Mouse (Mus musculus): Measurements from ENCODE around the gene Snrnp25. TPM values are rescaled to one million over a fixed set of nuclear protein-coding genes. Genes with fewer than 3 reads are reported as not detected.

Gene Snrnp25
- polyA plus RNA-seq, 1 experiment from 2014 or later = 108 TPM

GRCm38 (mm10) chr11:32248350-32248749, 43.1 kb downstream of the Snrnp25 start:
- Histone ChIP-seq H3K9ac (ENCODE audit: low read length) (no peak overlapping the region), H3K4me2 (ENCODE audit: low read depth, severe bottlenecking) (no peak overlapping the region), H3K4me1 (ENCODE audit: control insufficient read depth, insufficient read depth, low read length) (no peaks in the 10 kb centered on the region), H3K27me3 (ENCODE audit: control insufficient read depth, insufficient read depth, low read length) (no peaks in the 10 kb centered on the region), H3K36me3 (ENCODE audit: control insufficient read depth, insufficient read depth, low read length) (peaks cover 12% of the 10 kb centered on the region), H3K27ac (replicated peaks; ENCODE audit: low read depth, low read length) (no peak overlapping the region), H3K9me3 (ENCODE audit: control insufficient read depth, low read length) (no peaks in the 10 kb centered on the region), H3K4me3 (ENCODE audit: low read depth, low read length) (no peak overlapping the region)
- WGBS = 90% methylated on average over 3 of the region's 3 CpGs
- no peak for ATAC-seq (ENCODE audit: insufficient number of reproducible peaks, low FRiP score, low TSS enrichment, low read depth)
- no peak for DNase-seq (ENCODE audit: low spot score)

GRCm38 (mm10) chr11:32250880-32251763, 45.9 kb downstream of the Snrnp25 start:
- H3K9ac ChIP-seq (ENCODE audit: low read length) = no peak overlapping the region
- no peaks in the 10 kb centered on the region for H3K27me3 ChIP-seq (ENCODE audit: control insufficient read depth, insufficient read depth, low read length)
- no peak for ATAC-seq (ENCODE audit: insufficient number of reproducible peaks, low FRiP score, low TSS enrichment, low read depth)
- H3K4me1 ChIP-seq (ENCODE audit: control insufficient read depth, insufficient read depth, low read length) = no peaks in the 10 kb centered on the region
- peaks cover 12% of the 10 kb centered on the region; the same call in 1 of the 2 replicates for H3K36me3 ChIP-seq (ENCODE audit: control insufficient read depth, insufficient read depth, low read length)
- H3K4me2 ChIP-seq (ENCODE audit: low read depth, severe bottlenecking) = no peak overlapping the region
- WGBS = 89% methylated on average over 8 of the region's 8 CpGs
- H3K4me3 ChIP-seq (ENCODE audit: low read depth, low read length) = no peak overlapping the region
- no peaks in the 10 kb centered on the region for H3K9me3 ChIP-seq (ENCODE audit: control insufficient read depth, low read length)
- no peak for DNase-seq (ENCODE audit: low spot score)
- H3K27ac ChIP-seq (replicated peaks; ENCODE audit: low read depth, low read length) = no peak overlapping the region

DNA sequence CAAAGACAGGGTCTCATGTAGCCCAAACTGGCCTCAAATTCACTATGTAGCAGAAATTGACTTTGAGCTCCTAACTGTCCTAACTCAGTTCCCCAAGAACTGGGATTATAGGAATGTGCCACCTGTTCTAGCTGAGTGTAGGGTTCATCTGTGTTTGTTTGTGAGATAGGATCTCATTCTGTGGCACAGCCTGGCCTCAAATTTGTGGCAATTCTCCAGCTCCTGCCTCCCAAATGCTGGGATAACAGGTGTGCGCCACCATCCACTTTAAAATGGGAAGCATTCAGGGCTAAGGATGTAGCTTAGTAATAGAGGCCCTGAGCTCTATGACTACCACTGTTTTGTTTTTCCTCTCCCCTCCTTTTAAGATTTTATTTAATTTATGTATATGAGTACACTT, 47.9 kb downstream of the Snrnp25 start:
- Histone ChIP-seq H3K4me1 (ENCODE audit: control insufficient read depth, insufficient read depth, low read length) (no peaks in the 10 kb centered on the region), H3K27ac (replicated peaks; ENCODE audit: low read depth, low read length) (no peak overlapping the region), H3K9ac (ENCODE audit: low read length) (no peak overlapping the region), H3K27me3 (ENCODE audit: control insufficient read depth, insufficient read depth, low read length) (no peaks in the 10 kb centered on the region), H3K9me3 (ENCODE audit: control insufficient read depth, low read length) (no peaks in the 10 kb centered on the region), H3K36me3 (ENCODE audit: control insufficient read depth, insufficient read depth, low read length) (peaks cover 8% of the 10 kb centered on the region; the same call in 1 of the 2 replicates), H3K4me3 (ENCODE audit: low read depth, low read length) (no peak overlapping the region), H3K4me2 (ENCODE audit: low read depth, severe bottlenecking) (no peak overlapping the region)
- no peak for ATAC-seq (ENCODE audit: insufficient number of reproducible peaks, low FRiP score, low TSS enrichment, low read depth)
- 97% methylated on average over 1 of the region's 1 CpGs for WGBS
- no peak for DNase-seq (ENCODE audit: low spot score)

- H3K27ac ChIP-seq (replicated peaks; ENCODE audit: low read depth, low read length) = no peak overlapping the region
- ATAC-seq (ENCODE audit: insufficient number of reproducible peaks, low FRiP score, low TSS enrichment, low read depth) (no peak), DNase-seq (ENCODE audit: low spot score) (no peak)
- H3K36me3 ChIP-seq (ENCODE audit: control insufficient read depth, insufficient read depth, low read length) = peaks cover 5% of the 10 kb centered on the region; the same call in 1 of the 2 replicates
- no peak overlapping the region for H3K4me3 ChIP-seq (ENCODE audit: low read depth, low read length)
- H3K4me2 ChIP-seq (ENCODE audit: low read depth, severe bottlenecking) = no peak overlapping the region
- no peaks in the 10 kb centered on the region for H3K4me1 ChIP-seq (ENCODE audit: control insufficient read depth, insufficient read depth, low read length)
- WGBS = 97% methylated on average over 1 of the region's 1 CpGs
- H3K9me3 ChIP-seq (ENCODE audit: control insufficient read depth, low read length) = no peaks in the 10 kb centered on the region
- no peak overlapping the region for H3K9ac ChIP-seq (ENCODE audit: low read length)
- H3K27me3 ChIP-seq (ENCODE audit: control insufficient read depth, insufficient read depth, low read length) = no peaks in the 10 kb centered on the region
Observed at GRCm38 (mm10) chr11:32256146-32256545, 50.9 kb downstream of the Snrnp25 start.

DNA sequence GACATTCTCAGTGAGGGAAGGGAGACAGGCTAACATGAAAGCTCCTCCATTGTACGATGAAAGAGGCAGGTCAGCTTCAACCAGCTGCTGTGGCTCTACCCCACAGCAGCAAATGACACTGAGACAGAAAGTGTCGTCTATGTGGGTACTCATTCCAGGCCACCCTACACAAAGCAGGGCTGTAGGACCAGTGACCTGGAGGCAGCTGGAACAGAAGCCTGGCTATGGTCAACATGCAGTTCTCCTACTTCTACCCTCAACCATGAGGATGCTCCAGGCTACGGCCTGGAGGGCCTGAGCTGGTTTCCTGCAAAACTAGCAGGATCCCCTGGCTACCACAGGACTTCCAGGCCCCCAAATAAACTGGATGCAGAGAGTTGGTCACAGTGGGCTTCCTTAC, 51.4 kb downstream of the Snrnp25 start:
- Histone ChIP-seq H3K27me3 (ENCODE audit: control insufficient read depth, insufficient read depth, low read length) (no peaks in the 10 kb centered on the region), H3K4me1 (ENCODE audit: control insufficient read depth, insufficient read depth, low read length) (no peaks in the 10 kb centered on the region), H3K9me3 (ENCODE audit: control insufficient read depth, low read length) (no peaks in the 10 kb centered on the region), H3K36me3 (ENCODE audit: control insufficient read depth, insufficient read depth, low read length) (peaks cover 4% of the 10 kb centered on the region; the same call in 1 of the 2 replicates), H3K4me3 (ENCODE audit: low read depth, low read length) (no peak overlapping the region), H3K4me2 (ENCODE audit: low read depth, severe bottlenecking) (no peak overlapping the region), H3K9ac (ENCODE audit: low read length) (no peak overlapping the region), H3K27ac (replicated peaks; ENCODE audit: low read depth, low read length) (no peak overlapping the region)
- DNase-seq (ENCODE audit: low spot score) (no peak), ATAC-seq (ENCODE audit: insufficient number of reproducible peaks, low FRiP score, low TSS enrichment, low read depth) (no peak)
- WGBS = 84% methylated on average over 3 of the region's 3 CpGs

Other genes with a start within 250 kb of the Snrnp25 start
- gene 4930524B15Rik, start 239.8 kb upstream of the Snrnp25 start, polyA plus RNA-seq (2014; fragmentation: Nextera tagmentation; extraction: Ambion mirVana) = 0.12 TPM in 1 of 2 replicates, not detected in the other
- 1.5 and 1.9 TPM in 2 replicates for gene Nsg2, start 205.0 kb upstream of the Snrnp25 start, polyA plus RNA-seq (2014; fragmentation: Nextera tagmentation; extraction: Ambion mirVana)
- not detected in 2 replicates for gene Il9r, start 5.1 kb upstream of the Snrnp25 start, polyA plus RNA-seq (2014; fragmentation: Nextera tagmentation; extraction: Ambion mirVana)
- gene Rhbdf1, start 16.9 kb downstream of the Snrnp25 start, polyA plus RNA-seq (2014; fragmentation: Nextera tagmentation; extraction: Ambion mirVana) = 23.0 and 23.1 TPM in 2 replicates
- gene Mpg, start 21.1 kb downstream of the Snrnp25 start, polyA plus RNA-seq (2014; fragmentation: Nextera tagmentation; extraction: Ambion mirVana) = 37.8 and 39.9 TPM in 2 replicates
- 30.6 and 42.0 TPM in 2 replicates for gene Nprl3, start 62.3 kb downstream of the Snrnp25 start, polyA plus RNA-seq (2014; fragmentation: Nextera tagmentation; extraction: Ambion mirVana)
- gene Hba-x, start 71.0 kb downstream of the Snrnp25 start, polyA plus RNA-seq (2014; fragmentation: Nextera tagmentation; extraction: Ambion mirVana) = 2,383 and 2,443 TPM in 2 replicates
- 2,022 and 2,164 TPM in 2 replicates for gene Hba-a1, start 78.1 kb downstream of the Snrnp25 start, polyA plus RNA-seq (2014; fragmentation: Nextera tagmentation; extraction: Ambion mirVana)
- gene Hbq1b, start 81.5 kb downstream of the Snrnp25 start, polyA plus RNA-seq (2014; fragmentation: Nextera tagmentation; extraction: Ambion mirVana) = 4.0 and 4.9 TPM in 2 replicates
- 3,858 and 4,243 TPM in 2 replicates for gene Hba-a2, start 91.1 kb downstream of the Snrnp25 start, polyA plus RNA-seq (2014; fragmentation: Nextera tagmentation; extraction: Ambion mirVana)
- not detected in 2 replicates for gene Hbq1a, start 94.7 kb downstream of the Snrnp25 start, polyA plus RNA-seq (2014; fragmentation: Nextera tagmentation; extraction: Ambion mirVana)
- 25.5 and 27.8 TPM in 2 replicates for gene Sh3pxd2b, start 142.4 kb downstream of the Snrnp25 start, polyA plus RNA-seq (2014; fragmentation: Nextera tagmentation; extraction: Ambion mirVana)
- 91.4 and 94.8 TPM in 2 replicates for gene Ubtd2, start 250.0 kb downstream of the Snrnp25 start, polyA plus RNA-seq (2014; fragmentation: Nextera tagmentation; extraction: Ambion mirVana)